Mouse (Mus musculus): ENCODE results near the gene Ppp1r1a. TPM values are rescaled to one million over a fixed set of nuclear protein-coding genes. Genes with fewer than 3 reads are reported as not detected.

Ppp1r1a gene
- 100 to 1,000 TPM; 147 to 153 TPM for total RNA-seq (2021)
- long read RNA-seq, experiment 1, transcript Ppp1r1a-201 (7 exons, 1,306 nt), result major isoform, 140 of 186 reads
- long read RNA-seq, experiment 1, transcript Ppp1r1a-202 (6 exons, 821 nt), result minor isoform, 28 of 186 reads
- long read RNA-seq, experiment 1, partial matches to known transcripts, result 8 of 186 reads
- long read RNA-seq, experiment 1, other reads (novel, unspliced or antisense), result 10 of 186 reads
- long read RNA-seq, experiment 2, transcript Ppp1r1a-201 (7 exons, 1,306 nt), result major isoform, 122 of 154 reads
- long read RNA-seq, experiment 2, transcript Ppp1r1a-202 (6 exons, 821 nt), result minor isoform, 14 of 154 reads
- long read RNA-seq, experiment 2, partial matches to known transcripts, result 14 of 154 reads
- long read RNA-seq, experiment 2, other reads (novel, unspliced or antisense), result 4 of 154 reads

- intact Hi-C loops (cut with DNase I), result no loop called here
These were observed at the start of gene Ppp1r1a for GRCm38 (mm10) chr15:103537822-103538213. Gene Ppp1r1a (minus strand): TSS chr15:103538003.

GRCm38 (mm10) chr15:103585876-103586275 is 48.1 kb upstream of the Ppp1r1a start:
- intact Hi-C loops (cut with DNase I), result no loop called here
- DNase-seq (ENCODE audit: low spot score in 2 of 2), result no peak

More at GRCm38 (mm10) chr15:103537822-103538213, at the start of gene Ppp1r1a:
- DNase-seq (ENCODE audit: low spot score in 2 of 2), result peak; percentile 68 to 83

GRCm38 (mm10) chr15:103564981-103565380 is 27.2 kb upstream of the Ppp1r1a start, which contains the start of gene Glycam1:
Gene Glycam1 (minus strand): TSS chr15:103565081.
- intact Hi-C loops (cut with DNase I), result no loop called here
- DNase-seq (ENCODE audit: low spot score in 2 of 2), result no peak

- intact Hi-C loops (cut with DNase I), result no loop called here
- peak; percentile 85 to 86 for DNase-seq (ENCODE audit: low spot score in 2 of 2)
These were observed 14.4 kb upstream of the Ppp1r1a start for GRCm38 (mm10) chr15:103552096-103552690.

- no peak for DNase-seq (ENCODE audit: low spot score in 2 of 2)
These were observed 13.2 kb upstream of the Ppp1r1a start for GRCm38 (mm10) chr15:103551053-103551452.

GRCm38 (mm10) chr15:103549475-103549874 is 11.7 kb upstream of the Ppp1r1a start:
- intact Hi-C loops (cut with DNase I), result no loop called here

More at GRCm38 (mm10) chr15:103551053-103551452, 13.2 kb upstream of the Ppp1r1a start:
- intact Hi-C loops (cut with DNase I), result no loop called here

GRCm38 (mm10) chr15:103547983-103548382 is 10.2 kb upstream of the Ppp1r1a start:
- intact Hi-C loops (cut with DNase I), result no loop called here
- no peak for DNase-seq (ENCODE audit: low spot score in 2 of 2)

More at GRCm38 (mm10) chr15:103549475-103549874, 11.7 kb upstream of the Ppp1r1a start:
- DNase-seq (ENCODE audit: low spot score in 2 of 2), result no peak

- DNase-seq (ENCODE audit: low spot score in 2 of 2), result no peak
- intact Hi-C loops (cut with DNase I), result no loop called here
These were observed 4.7 kb upstream of the Ppp1r1a start for GRCm38 (mm10) chr15:103542526-103542925.

GRCm38 (mm10) chr15:103540646-103541045 is 2.8 kb upstream of the Ppp1r1a start:
- no peak for DNase-seq (ENCODE audit: low spot score in 2 of 2)
- intact Hi-C loops (cut with DNase I), result no loop called here

GRCm38 (mm10) chr15:103539259-103539658 is 1.5 kb upstream of the Ppp1r1a start:
- intact Hi-C loops (cut with DNase I), result no loop called here
- DNase-seq (ENCODE audit: low spot score in 2 of 2), result no peak

- peak; percentile 64 to 81 for DNase-seq (ENCODE audit: low spot score in 2 of 2)
- intact Hi-C loops (cut with DNase I), result no loop called here
These were observed 587 bp downstream of the Ppp1r1a start for GRCm38 (mm10) chr15:103537011-103537821.

GRCm38 (mm10) chr15:103536456-103536855 is 1.3 kb downstream of the Ppp1r1a start:
- peak in 1 of 2 experiments; percentile 7 for DNase-seq (ENCODE audit: low spot score in 2 of 2)
- intact Hi-C loops (cut with DNase I), result no loop called here

GRCm38 (mm10) chr15:103535786-103536185 is 2.0 kb downstream of the Ppp1r1a start:
- DNase-seq (ENCODE audit: low spot score in 2 of 2), result peak in 1 of 2 experiments; percentile 2
- intact Hi-C loops (cut with DNase I), result no loop called here

- intact Hi-C loops (cut with DNase I), result no loop called here
- DNase-seq (ENCODE audit: low spot score in 2 of 2), result no peak
These were observed 2.8 kb downstream of the Ppp1r1a start for GRCm38 (mm10) chr15:103535030-103535429.

- intact Hi-C loops (cut with DNase I), result loop anchor here (5.0 kb wide), 1 partner anchor 52 kb away; no protein-coding TSS in a partner anchor
- no peak for DNase-seq (ENCODE audit: low spot score in 2 of 2)
These were observed 3.7 kb downstream of the Ppp1r1a start for GRCm38 (mm10) chr15:103534054-103534620.

- intact Hi-C loops (cut with DNase I), result loop anchor here (5.0 kb wide), 1 partner anchor 48 kb away; no protein-coding TSS in a partner anchor
- DNase-seq (ENCODE audit: low spot score in 2 of 2), result peak; percentile 77 to 84
These were observed 7.4 kb downstream of the Ppp1r1a start for GRCm38 (mm10) chr15:103530372-103530771.

- DNase-seq (ENCODE audit: low spot score in 2 of 2), result peak in 1 of 2 experiments; percentile 69
- intact Hi-C loops (cut with DNase I), result no loop called here
These were observed 14.6 kb downstream of the Ppp1r1a start for GRCm38 (mm10) chr15:103523156-103523555.

GRCm38 (mm10) chr15:103522458-103523099 is 15.2 kb downstream of the Ppp1r1a start:
- intact Hi-C loops (cut with DNase I), result no loop called here
- peak in 1 of 2 experiments; percentile 73 for DNase-seq (ENCODE audit: low spot score in 2 of 2)
